Mouse (Mus musculus) liver, adult 2 months (tissue): ENCODE results near the gene P2rx7.

ENCODE experiments used
- CTCF ChIP-seq: fragments of 200-500 bp; IDR thresholded peaks from 2 replicates; pipeline ENCODE4 v1.5.1; 2011; ENCODE audit warnings: low read depth, low read length, control low read depth
- POLR2A ChIP-seq: fragments of 200-500 bp; IDR thresholded peaks from 2 replicates; pipeline ENCODE4 v1.6.1; 2011; ENCODE audit warnings: low read length, control low read depth; ENCODE audit not compliant: insufficient read depth; ENCODE audit errors: extremely low read depth

GRCm38 (mm10) chr5:122623861-122624260 is 19.9 kb upstream of the P2rx7 start:
- TF ChIP-seq CTCF, result no peak
- no peak for TF ChIP-seq POLR2A
